Mouse (Mus musculus): Measurements from ENCODE around the gene Nipal1. TPM values are rescaled to one million over a fixed set of nuclear protein-coding genes. Genes with fewer than 3 reads are reported as not detected.
A peak's percentile ranks its signal among the peaks of the same experiment; 100 is the strongest.

The Nipal1 gene
- 0.50 and 1.2 TPM in 2 replicates for polyA plus RNA-seq (2014; fragmentation: Nextera tagmentation; extraction: Ambion mirVana)

- WGBS = under 1% methylated on average over 25 of the region's 25 CpGs
- no peaks in the 10 kb centered on the region for H3K4me1 ChIP-seq (ENCODE audit: control insufficient read depth, insufficient read depth, low read length)
- peak within 1 kb of the TSS; percentile 44; the same call in 1 of the 2 replicates for H3K9ac ChIP-seq (replicated peaks; ENCODE audit: low read depth, low read length)
- H3K27me3 ChIP-seq (ENCODE audit: control insufficient read depth, insufficient read depth, low read length) = peaks cover 6% of the 10 kb centered on the region; the same call in 1 of the 2 replicates
- no peaks in the 10 kb centered on the region for H3K36me3 ChIP-seq (ENCODE audit: control insufficient read depth, insufficient read depth, low read length)
- no peak within 1 kb of the TSS for H3K27ac ChIP-seq (ENCODE audit: low read depth, low read length)
- no peaks in the 10 kb centered on the region for H3K9me3 ChIP-seq (ENCODE audit: control insufficient read depth, low read length)
- H3K4me3 ChIP-seq (ENCODE audit: low read depth, low read length) = peak within 1 kb of the TSS; percentile 41
- H3K4me2 ChIP-seq (ENCODE audit: low read depth, low read length) = peak within 1 kb of the TSS; percentile 95
- ATAC-seq (ENCODE audit: low read depth) = peak; percentile 94
These were observed at the start of gene Nipal1 for GRCm38 (mm10) chr5:72647418-72647907. TSS of gene Nipal1 (plus strand) at chr5:72647795.

- no peak overlapping the region for H3K9ac ChIP-seq (replicated peaks; ENCODE audit: low read depth, low read length)
- no peak overlapping the region for H3K4me3 ChIP-seq (ENCODE audit: low read depth, low read length)
- no peak overlapping the region for H3K27ac ChIP-seq (ENCODE audit: low read depth, low read length)
- no peaks in the 10 kb centered on the region for H3K9me3 ChIP-seq (ENCODE audit: control insufficient read depth, low read length)
- no peak for ATAC-seq (ENCODE audit: low read depth)
- no peak overlapping the region for H3K4me2 ChIP-seq (ENCODE audit: low read depth, low read length)
- H3K36me3 ChIP-seq (ENCODE audit: control insufficient read depth, insufficient read depth, low read length) = no peaks in the 10 kb centered on the region
- no peaks in the 10 kb centered on the region for H3K4me1 ChIP-seq (ENCODE audit: control insufficient read depth, insufficient read depth, low read length)
- no peaks in the 10 kb centered on the region for H3K27me3 ChIP-seq (ENCODE audit: control insufficient read depth, insufficient read depth, low read length)
- 13% methylated on average over 5 of the region's 5 CpGs for WGBS
These were observed 46.6 kb upstream of the Nipal1 start for GRCm38 (mm10) chr5:72601006-72601405.

DNA sequence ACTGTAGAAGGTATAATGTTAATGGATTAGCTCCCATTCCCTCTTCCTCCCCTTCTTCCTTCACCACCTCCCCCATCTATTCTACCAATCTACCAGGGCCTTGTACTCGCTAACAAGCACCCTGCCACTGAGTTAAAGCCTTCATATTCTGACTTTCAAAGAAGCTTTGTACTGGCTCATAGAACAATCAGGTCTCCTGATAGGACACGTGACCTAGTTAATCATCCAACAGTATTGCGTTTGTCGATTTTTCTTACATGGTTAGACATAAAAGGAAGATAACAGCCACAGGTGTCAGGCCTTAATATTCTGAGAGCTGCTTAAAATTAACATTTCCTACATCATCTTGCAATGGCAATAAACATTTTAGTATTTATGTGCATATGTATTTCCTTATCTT is 44.5 kb upstream of the Nipal1 start:
- WGBS = 87% methylated on average over 4 of the region's 4 CpGs
- H3K27me3 ChIP-seq (ENCODE audit: control insufficient read depth, insufficient read depth, low read length) = no peaks in the 10 kb centered on the region

DNA sequence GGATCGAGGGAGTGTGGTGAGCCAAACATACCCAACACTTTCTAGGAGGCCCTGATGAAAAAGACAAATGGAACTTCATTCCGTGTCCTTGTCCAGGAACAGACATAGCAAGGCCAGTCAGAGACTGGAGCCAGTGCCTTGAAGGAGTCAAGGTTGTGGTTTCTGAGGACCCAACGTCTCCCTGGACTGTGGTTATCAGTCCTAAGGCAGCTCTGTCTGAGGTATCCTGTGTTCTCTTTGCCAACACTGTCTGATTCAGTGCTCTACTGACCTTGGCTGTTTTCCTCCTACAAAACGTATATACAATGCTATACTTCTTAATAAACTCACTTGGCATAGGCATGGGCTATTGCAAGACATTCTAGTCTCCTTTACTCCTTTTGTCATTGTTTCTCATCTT is 30.2 kb upstream of the Nipal1 start:
- no peaks in the 10 kb centered on the region for H3K9me3 ChIP-seq (ENCODE audit: control insufficient read depth, low read length)
- WGBS = 82% methylated on average over 4 of the region's 4 CpGs

More for the DNA sequence above, 44.5 kb upstream of the Nipal1 start:
- Histone ChIP-seq H3K9ac (replicated peaks; ENCODE audit: low read depth, low read length) (no peak overlapping the region), H3K9me3 (ENCODE audit: control insufficient read depth, low read length) (no peaks in the 10 kb centered on the region), H3K4me1 (ENCODE audit: control insufficient read depth, insufficient read depth, low read length) (no peaks in the 10 kb centered on the region), H3K36me3 (ENCODE audit: control insufficient read depth, insufficient read depth, low read length) (no peaks in the 10 kb centered on the region), H3K27ac (ENCODE audit: low read depth, low read length) (no peak overlapping the region), H3K4me3 (ENCODE audit: low read depth, low read length) (no peak overlapping the region), H3K4me2 (ENCODE audit: low read depth, low read length) (no peak overlapping the region)
- ATAC-seq (ENCODE audit: low read depth) = no peak

GRCm38 (mm10) chr5:72621022-72621421 is 26.6 kb upstream of the Nipal1 start:
- H3K27ac ChIP-seq (ENCODE audit: low read depth, low read length) = no peak overlapping the region
- no peaks in the 10 kb centered on the region for H3K9me3 ChIP-seq (ENCODE audit: control insufficient read depth, low read length)
- WGBS = 96% methylated on average over 1 of the region's 1 CpGs
- no peak overlapping the region for H3K4me3 ChIP-seq (ENCODE audit: low read depth, low read length)
- no peaks in the 10 kb centered on the region for H3K4me1 ChIP-seq (ENCODE audit: control insufficient read depth, insufficient read depth, low read length)
- no peak overlapping the region for H3K4me2 ChIP-seq (ENCODE audit: low read depth, low read length)
- no peaks in the 10 kb centered on the region for H3K27me3 ChIP-seq (ENCODE audit: control insufficient read depth, insufficient read depth, low read length)
- no peak overlapping the region for H3K9ac ChIP-seq (replicated peaks; ENCODE audit: low read depth, low read length)
- H3K36me3 ChIP-seq (ENCODE audit: control insufficient read depth, insufficient read depth, low read length) = no peaks in the 10 kb centered on the region
- no peak for ATAC-seq (ENCODE audit: low read depth)

More for the DNA sequence above, 30.2 kb upstream of the Nipal1 start:
- H3K4me2 ChIP-seq (ENCODE audit: low read depth, low read length) = no peak overlapping the region
- H3K27me3 ChIP-seq (ENCODE audit: control insufficient read depth, insufficient read depth, low read length) = no peaks in the 10 kb centered on the region
- no peak overlapping the region for H3K27ac ChIP-seq (ENCODE audit: low read depth, low read length)
- ATAC-seq (ENCODE audit: low read depth) = no peak
- no peak overlapping the region for H3K4me3 ChIP-seq (ENCODE audit: low read depth, low read length)
- H3K36me3 ChIP-seq (ENCODE audit: control insufficient read depth, insufficient read depth, low read length) = no peaks in the 10 kb centered on the region
- H3K9ac ChIP-seq (replicated peaks; ENCODE audit: low read depth, low read length) = no peak overlapping the region
- H3K4me1 ChIP-seq (ENCODE audit: control insufficient read depth, insufficient read depth, low read length) = no peaks in the 10 kb centered on the region

- H3K4me3 ChIP-seq (ENCODE audit: low read depth, low read length) = no peak overlapping the region
These were observed 17.6 kb upstream of the Nipal1 start for GRCm38 (mm10) chr5:72630026-72630425.

DNA sequence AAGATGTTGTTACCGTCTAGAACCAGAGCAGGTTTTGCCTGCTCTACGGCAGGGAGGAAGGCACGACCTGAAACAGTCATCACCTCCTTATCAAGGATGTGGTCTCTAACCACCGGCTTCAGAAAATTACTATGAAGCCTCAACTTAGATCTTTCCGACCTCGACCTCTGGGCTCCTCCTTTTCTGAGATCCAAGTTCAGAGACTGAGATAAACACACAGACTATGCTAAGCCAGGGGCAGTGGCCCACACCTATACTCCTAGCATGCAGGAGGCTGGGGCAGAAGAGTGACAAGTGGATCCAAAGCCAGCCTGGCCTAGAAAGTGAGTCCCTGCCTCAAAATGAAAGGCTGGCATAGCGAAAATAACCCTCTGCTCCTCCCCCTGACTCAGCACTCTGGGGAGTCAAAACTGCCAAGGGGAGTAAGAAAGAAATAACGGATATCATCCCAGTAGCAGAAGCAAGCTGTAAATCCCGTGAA is 12.8 kb upstream of the Nipal1 start:
- Histone ChIP-seq H3K9ac (replicated peaks; ENCODE audit: low read depth, low read length) (no peak overlapping the region), H3K4me1 (ENCODE audit: control insufficient read depth, insufficient read depth, low read length) (no peaks in the 10 kb centered on the region), H3K4me3 (ENCODE audit: low read depth, low read length) (no peak overlapping the region), H3K27ac (ENCODE audit: low read depth, low read length) (no peak overlapping the region), H3K9me3 (ENCODE audit: control insufficient read depth, low read length) (no peaks in the 10 kb centered on the region), H3K36me3 (ENCODE audit: control insufficient read depth, insufficient read depth, low read length) (no peaks in the 10 kb centered on the region), H3K27me3 (ENCODE audit: control insufficient read depth, insufficient read depth, low read length) (no peaks in the 10 kb centered on the region), H3K4me2 (ENCODE audit: low read depth, low read length) (no peak overlapping the region)
- ATAC-seq (ENCODE audit: low read depth) = no peak
- 90% methylated on average over 9 of the region's 9 CpGs for whole genome bisulfite sequencing

More at GRCm38 (mm10) chr5:72630026-72630425, 17.6 kb upstream of the Nipal1 start:
- no peak overlapping the region for H3K27ac ChIP-seq (ENCODE audit: low read depth, low read length)
- H3K27me3 ChIP-seq (ENCODE audit: control insufficient read depth, insufficient read depth, low read length) = no peaks in the 10 kb centered on the region
- no peaks in the 10 kb centered on the region for H3K4me1 ChIP-seq (ENCODE audit: control insufficient read depth, insufficient read depth, low read length)
- no peak overlapping the region for H3K4me2 ChIP-seq (ENCODE audit: low read depth, low read length)
- ATAC-seq (ENCODE audit: low read depth) = no peak
- no peaks in the 10 kb centered on the region for H3K9me3 ChIP-seq (ENCODE audit: control insufficient read depth, low read length)
- 93% methylated on average over 6 of the region's 6 CpGs for WGBS
- H3K9ac ChIP-seq (replicated peaks; ENCODE audit: low read depth, low read length) = no peak overlapping the region
- no peaks in the 10 kb centered on the region for H3K36me3 ChIP-seq (ENCODE audit: control insufficient read depth, insufficient read depth, low read length)

GRCm38 (mm10) chr5:72636122-72636521 is 11.5 kb upstream of the Nipal1 start:
- Histone ChIP-seq H3K4me1 (ENCODE audit: control insufficient read depth, insufficient read depth, low read length) (no peaks in the 10 kb centered on the region), H3K9me3 (ENCODE audit: control insufficient read depth, low read length) (no peaks in the 10 kb centered on the region), H3K4me3 (ENCODE audit: low read depth, low read length) (no peak overlapping the region), H3K4me2 (ENCODE audit: low read depth, low read length) (no peak overlapping the region), H3K27me3 (ENCODE audit: control insufficient read depth, insufficient read depth, low read length) (no peaks in the 10 kb centered on the region), H3K9ac (replicated peaks; ENCODE audit: low read depth, low read length) (no peak overlapping the region), H3K27ac (ENCODE audit: low read depth, low read length) (no peak overlapping the region), H3K36me3 (ENCODE audit: control insufficient read depth, insufficient read depth, low read length) (no peaks in the 10 kb centered on the region)
- ATAC-seq (ENCODE audit: low read depth) = no peak
- WGBS = 72% methylated on average over 3 of the region's 3 CpGs

DNA sequence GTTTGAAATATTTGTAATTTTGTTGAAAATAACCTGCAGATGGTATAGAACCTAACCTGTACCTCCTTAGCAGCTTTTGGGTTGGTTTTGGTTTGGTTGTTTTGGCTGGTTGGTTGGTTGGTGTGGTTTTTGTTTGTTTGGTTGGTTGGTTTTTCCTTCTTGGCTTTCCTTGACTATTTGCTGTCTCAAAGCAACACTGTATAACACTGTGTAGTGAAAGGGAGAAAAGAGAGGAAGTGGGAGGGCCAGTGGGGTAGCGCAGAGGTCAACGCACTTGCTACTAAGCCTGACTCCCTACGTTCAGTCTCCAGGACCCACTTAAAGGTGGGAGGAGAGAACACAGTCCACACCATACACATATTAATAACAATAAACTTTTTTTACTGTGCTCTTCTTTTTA is 11.0 kb upstream of the Nipal1 start:
- 91% methylated on average over 3 of the region's 3 CpGs for WGBS
- Histone ChIP-seq H3K4me3 (ENCODE audit: low read depth, low read length) (no peak overlapping the region), H3K27ac (ENCODE audit: low read depth, low read length) (no peak overlapping the region), H3K4me1 (ENCODE audit: control insufficient read depth, insufficient read depth, low read length) (no peaks in the 10 kb centered on the region), H3K4me2 (ENCODE audit: low read depth, low read length) (no peak overlapping the region), H3K27me3 (ENCODE audit: control insufficient read depth, insufficient read depth, low read length) (no peaks in the 10 kb centered on the region), H3K36me3 (ENCODE audit: control insufficient read depth, insufficient read depth, low read length) (no peaks in the 10 kb centered on the region), H3K9me3 (ENCODE audit: control insufficient read depth, low read length) (no peaks in the 10 kb centered on the region), H3K9ac (replicated peaks; ENCODE audit: low read depth, low read length) (no peak overlapping the region)
- ATAC-seq (ENCODE audit: low read depth) = no peak

All from neural tube, embryonic 14.5 days (tissue).